In genomic region chr4:57781994-57782393, GRCm38 (mm10) we compare ENCODE assay signal across 8 mouse cellular contexts.
DNase-seq lines count a peak whose midpoint lies in the region; ATAC-seq and TF ChIP-seq lines count a peak whose summit lies in the region.

No protein-coding gene starts in this region.

- ATAC-seq in CD4-positive, CD25-positive, alpha-beta regulatory T cell, adult 4 months = peak; percentile 85
- ATAC-seq in erythroid progenitor cell, adult 5-6 weeks (replicated peaks; ENCODE audit: low FRiP score, poor library complexity, severe bottlenecking) = peak; percentile 70
- ATAC-seq in heart, postnatal 0 days (ENCODE audit: insufficient read depth, low read depth) = peak; percentile 88

- peaks cover 11% of the 10 kb centered on the region; the same call in 1 of the 2 replicates for H3K36me3 ChIP-seq in heart, postnatal 0 days (replicated peaks; ENCODE audit: control insufficient read depth, insufficient read depth, low read length)

- DNase-seq in adrenal gland, adult (ENCODE audit: inconsistent age in 2 of 2, low spot score in 1 of 2) = peak; percentile 86 to 93
- DNase-seq in heart, postnatal 0 days (ENCODE audit: low spot score) = peak; percentile 74
- peak; percentile 89 for DNase-seq in kidney, postnatal 14 days
- DNase-seq in lung, postnatal 25 days (ENCODE audit: low spot score) = peak; percentile 85
- peak; percentile 68 for DNase-seq in retina, embryonic 14.5 days (ENCODE audit: low spot score)
- peak; percentile 58 for DNase-seq in urinary bladder, adult 2 months (ENCODE audit: low spot score)

- H3K4me3 ChIP-seq in heart, postnatal 0 days (ENCODE audit: low read depth, low read length) = peak overlapping the region; percentile 59

- peak overlapping the region; percentile 61 for H3K9ac ChIP-seq in heart, postnatal 0 days (replicated peaks; ENCODE audit: low read depth, low read length)

- H3K27me3 ChIP-seq in heart, postnatal 0 days (ENCODE audit: control insufficient read depth, insufficient read depth, low read length) = no peaks in the 10 kb centered on the region

- H3K4me2 ChIP-seq in heart, postnatal 0 days (ENCODE audit: low read depth, low read length) = peak overlapping the region; percentile 74

- H3K4me1 ChIP-seq in heart, postnatal 0 days (ENCODE audit: control insufficient read depth, insufficient read depth) = peaks cover 26% of the 10 kb centered on the region

- no peaks in the 10 kb centered on the region for H3K9me3 ChIP-seq in heart, postnatal 0 days (replicated peaks; ENCODE audit: control insufficient read depth, low read length)

- WGBS in heart, postnatal 0 days = 5% methylated on average over 23 of the region's 26 CpGs

- no peak for TF ChIP-seq EP300 in heart, postnatal 0 days (IDR thresholded peaks at IDR 0.05; ENCODE audit: low read depth)

- peak; percentile 35 for TF ChIP-seq CTCF in heart, postnatal 0 days (IDR thresholded peaks at IDR 0.05; ENCODE audit: low read depth)

- H3K27ac ChIP-seq in heart, postnatal 0 days (ENCODE audit: low read depth) = peak overlapping the region; percentile 65

Comparison
In these comparisons a context has a peak if more than half of its experiments do, and no peak if none do; other contexts are left out.
1. Peak in every context shown above with its lines: DNase-seq, ATAC-seq, H3K4me3 ChIP-seq and H3K27ac ChIP-seq.